Comparison of ENCODE assay signal across 8 mouse cellular contexts in the genomic region with DNA sequence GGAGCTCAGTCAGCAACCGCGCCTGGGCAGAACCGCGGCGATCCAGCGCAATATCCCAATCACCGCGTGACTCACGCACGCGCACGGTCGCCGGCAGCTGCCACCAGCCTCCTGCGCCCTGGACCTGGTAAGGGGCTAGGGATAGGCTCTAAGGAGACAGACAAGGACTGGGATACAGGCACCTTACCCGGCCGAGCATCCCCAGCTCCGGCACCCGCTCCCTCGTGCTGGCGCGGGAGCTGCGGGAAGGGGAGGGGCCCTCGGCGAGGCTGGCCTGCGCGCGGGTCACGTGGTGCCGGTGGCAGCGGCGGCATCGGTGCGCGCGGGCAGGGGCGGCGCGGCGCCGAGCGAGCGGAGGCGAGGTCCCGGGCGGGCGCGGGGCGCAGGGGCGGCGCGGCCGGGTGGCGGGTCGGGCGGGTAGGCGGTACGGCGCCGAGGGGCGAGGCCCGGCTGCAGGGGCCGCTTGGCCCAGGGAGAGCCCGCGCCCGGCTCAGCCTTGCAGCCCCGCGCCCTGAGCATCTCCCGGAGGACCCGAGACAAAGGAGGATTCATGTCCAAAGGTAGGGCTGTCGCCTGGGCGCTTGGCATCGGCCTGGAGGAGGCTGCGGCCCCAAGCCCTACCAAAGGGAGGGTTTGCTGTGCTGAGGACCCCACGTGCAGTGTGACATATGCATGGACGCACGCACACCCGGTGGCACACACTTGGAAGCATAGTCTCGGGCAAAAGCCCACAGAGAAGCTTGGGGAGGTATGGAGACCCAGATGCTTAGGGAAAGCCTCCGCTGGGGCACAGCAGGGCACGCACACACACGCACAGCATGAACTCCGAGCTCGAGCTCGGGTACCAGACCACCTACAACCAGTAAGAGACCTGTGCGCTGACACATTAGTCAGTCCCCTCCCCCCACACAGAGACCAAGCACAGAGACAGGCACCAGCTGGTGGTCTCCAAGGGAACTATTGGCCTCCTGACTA. TPM values are rescaled to one million over a fixed set of nuclear protein-coding genes. Genes with fewer than 3 reads are reported as not detected.
DNase-seq lines count a peak whose midpoint lies in the region; ATAC-seq and TF ChIP-seq lines count a peak whose summit lies in the region.

No protein-coding gene starts in this region.

- peak overlapping the region; percentile 76 for H3K4me3 ChIP-seq in testis, adult 2 months (ENCODE audit: control insufficient read depth, low read depth, low read length)
- peak overlapping the region; percentile 86 for H3K4me3 ChIP-seq in midbrain, embryonic 14.5 days (replicated peaks; ENCODE audit: low read depth, low read length)

- TF ChIP-seq CTCF in testis, adult 2 months (IDR thresholded peaks at IDR 0.05; ENCODE audit: control insufficient read depth, insufficient read depth, insufficient replicate concordance, low read depth, low read length), result no peak

- H3K4me2 ChIP-seq in midbrain, embryonic 14.5 days (ENCODE audit: low read length), result peak overlapping the region; percentile 96

- H3K27ac ChIP-seq in testis, adult 2 months (ENCODE audit: control insufficient read depth, insufficient read depth, low read depth, low read length), result no peak overlapping the region
- peak overlapping the region; percentile 98 for H3K27ac ChIP-seq in midbrain, embryonic 14.5 days (replicated peaks; ENCODE audit: low read depth, low read length)

- peak overlapping the region; percentile 92 for H3K9ac ChIP-seq in midbrain, embryonic 14.5 days (replicated peaks; ENCODE audit: low read length)

- H3K36me3 ChIP-seq in testis, adult 2 months (ENCODE audit: control insufficient read depth, insufficient read depth, low read length), result no peaks in the 10 kb centered on the region
- peaks cover 22% of the 10 kb centered on the region for H3K36me3 ChIP-seq in midbrain, embryonic 14.5 days (ENCODE audit: control insufficient read depth, insufficient read depth, low read length)

- peak; percentile 77 for ATAC-seq in midbrain, embryonic 14.5 days (ENCODE audit: low FRiP score, low TSS enrichment)
- no peak for ATAC-seq in monocyte, adult 5-6 weeks (replicated peaks; ENCODE audit: insufficient number of reproducible peaks, low FRiP score, low TSS enrichment, poor library complexity, severe bottlenecking)

- TF ChIP-seq POLR2A in testis, adult 2 months (IDR thresholded peaks at IDR 0.05; ENCODE audit: control insufficient read depth, low read depth, low read length), result no peak

- H3K27me3 ChIP-seq in testis, adult 2 months (ENCODE audit: control insufficient read depth, insufficient read depth, low read length), result no peaks in the 10 kb centered on the region
- 0 out of 2 replicates have a peak, but pooled peaks cover 8% of the 10 kb centered on the region for H3K27me3 ChIP-seq in midbrain, embryonic 14.5 days (ENCODE audit: control insufficient read depth, insufficient read depth, low read length)

- WGBS in midbrain, embryonic 14.5 days, result under 1% methylated on average over 84 of the region's 86 CpGs

- peaks cover 12% of the 10 kb centered on the region for H3K4me1 ChIP-seq in testis, adult 2 months (ENCODE audit: control insufficient read depth, insufficient read depth, low read length)
- H3K4me1 ChIP-seq in midbrain, embryonic 14.5 days (ENCODE audit: control insufficient read depth, insufficient read depth, low read length), result peaks cover 24% of the 10 kb centered on the region

- no peak for DNase-seq in testis, postnatal 10 days (ENCODE audit: low spot score)
- peak; percentile 87 for DNase-seq in cerebellum, adult 9-11 months
- peak; percentile 72 to 81 for DNase-seq in frontal cortex, postnatal 10 days (ENCODE audit: low spot score in 2 of 2)
- DNase-seq in layer of hippocampus, postnatal 25 days (ENCODE audit: extremely low spot score in 1 of 2, low spot score in 1 of 2), result peak; percentile 73 to 77
- peak; percentile 90 for DNase-seq in midbrain, embryonic 14.5 days
- peak; percentile 62 for DNase-seq in thymus, postnatal 4 days

- H3K9me3 ChIP-seq in midbrain, embryonic 14.5 days (ENCODE audit: control insufficient read depth, low read length), result no peaks in the 10 kb centered on the region

RNA-seq across cellular contexts. Expression of a gene that starts 0.5 kb away (rescaled TPM):
- polyA plus RNA-seq in testis, adult 2 months (2012; rRNA removed), result 12.1 and 14.0 TPM in 2 replicates
- total RNA-seq in layer of hippocampus, postnatal 25 days (2021), result 100 to 1,000 TPM; 617 to 679 TPM
- polyA plus RNA-seq in midbrain, embryonic 14.5 days (2014; fragmentation: Nextera tagmentation; extraction: Ambion mirVana), result 361 and 403 TPM in 2 replicates
- total RNA-seq in monocyte, adult 5-6 weeks (2017), result 0.48 TPM in 1 of 3 replicates, not detected in the others

RNA-seq across cellular contexts. Expression of a gene that starts 23.0 kb away (rescaled TPM):
- 7.8 and 9.4 TPM in 2 replicates for polyA plus RNA-seq in testis, adult 2 months (2012; rRNA removed)
- 100 to 1,000 TPM in 1 of 2 experiments, 10 to 100 TPM in 1; 98.3 to 111 TPM for total RNA-seq in layer of hippocampus, postnatal 25 days (2021)
- 12.2 and 47.6 TPM in 2 replicates for polyA plus RNA-seq in midbrain, embryonic 14.5 days (2014; fragmentation: Nextera tagmentation; extraction: Ambion mirVana)
- not detected in 3 replicates for total RNA-seq in monocyte, adult 5-6 weeks (2017)

RNA-seq across cellular contexts. Expression of a gene that starts 23.5 kb away (rescaled TPM):
- polyA plus RNA-seq in testis, adult 2 months (2012; rRNA removed), result 149 and 170 TPM in 2 replicates
- not detected for total RNA-seq in layer of hippocampus, postnatal 25 days (2021)
- not detected in 2 replicates for polyA plus RNA-seq in midbrain, embryonic 14.5 days (2014; fragmentation: Nextera tagmentation; extraction: Ambion mirVana)
- total RNA-seq in monocyte, adult 5-6 weeks (2017), result not detected in 3 replicates

RNA-seq across cellular contexts. Expression of a gene that starts 30.7 kb away (rescaled TPM):
- 14.6 and 21.3 TPM in 2 replicates for polyA plus RNA-seq in testis, adult 2 months (2012; rRNA removed)
- total RNA-seq in layer of hippocampus, postnatal 25 days (2021), result 1 to 10 TPM; 2.2 to 2.4 TPM
- polyA plus RNA-seq in midbrain, embryonic 14.5 days (2014; fragmentation: Nextera tagmentation; extraction: Ambion mirVana), result 13.9 and 23.2 TPM in 2 replicates
- not detected in 3 replicates for total RNA-seq in monocyte, adult 5-6 weeks (2017)

RNA-seq across cellular contexts. Expression of a gene that starts 51.0 kb away (rescaled TPM):
- polyA plus RNA-seq in testis, adult 2 months (2012; rRNA removed), result 7.2 and 8.0 TPM in 2 replicates
- total RNA-seq in layer of hippocampus, postnatal 25 days (2021), result under 1 TPM in 1 of 2 experiments, not detected in 1; 0.22 TPM
- 0.19 TPM in 1 of 2 replicates, not detected in the other for polyA plus RNA-seq in midbrain, embryonic 14.5 days (2014; fragmentation: Nextera tagmentation; extraction: Ambion mirVana)
- 13.6 to 19.3 TPM (median 17.9 TPM) in 3 replicates for total RNA-seq in monocyte, adult 5-6 weeks (2017)

Comparison
In these comparisons a context has a peak if more than half of its experiments do, and no peak if none do; other contexts are left out.
1. RNA of a gene that starts 0.5 kb away (total RNA-seq): 617 to 679 TPM in layer of hippocampus, postnatal 25 days; 0.48 TPM in monocyte, adult 5-6 weeks; every median in the first group is over 100 times any median in the second.
2. RNA of a gene that starts 23.0 kb away (total RNA-seq): 98.3 to 111 TPM in layer of hippocampus, postnatal 25 days; not detected in monocyte, adult 5-6 weeks; every median in the first group is over 10 times any median in the second.